Mouse (Mus musculus): ENCODE data around the gene Trf. TPM values are rescaled to one million over a fixed set of nuclear protein-coding genes. Genes with fewer than 3 reads are reported as not detected.

The Trf gene
- polyA plus RNA-seq (2015; fragmentation: Nextera tagmentation; extraction: Ambion mirVana): 161 and 437 TPM in 2 replicates

DNA sequence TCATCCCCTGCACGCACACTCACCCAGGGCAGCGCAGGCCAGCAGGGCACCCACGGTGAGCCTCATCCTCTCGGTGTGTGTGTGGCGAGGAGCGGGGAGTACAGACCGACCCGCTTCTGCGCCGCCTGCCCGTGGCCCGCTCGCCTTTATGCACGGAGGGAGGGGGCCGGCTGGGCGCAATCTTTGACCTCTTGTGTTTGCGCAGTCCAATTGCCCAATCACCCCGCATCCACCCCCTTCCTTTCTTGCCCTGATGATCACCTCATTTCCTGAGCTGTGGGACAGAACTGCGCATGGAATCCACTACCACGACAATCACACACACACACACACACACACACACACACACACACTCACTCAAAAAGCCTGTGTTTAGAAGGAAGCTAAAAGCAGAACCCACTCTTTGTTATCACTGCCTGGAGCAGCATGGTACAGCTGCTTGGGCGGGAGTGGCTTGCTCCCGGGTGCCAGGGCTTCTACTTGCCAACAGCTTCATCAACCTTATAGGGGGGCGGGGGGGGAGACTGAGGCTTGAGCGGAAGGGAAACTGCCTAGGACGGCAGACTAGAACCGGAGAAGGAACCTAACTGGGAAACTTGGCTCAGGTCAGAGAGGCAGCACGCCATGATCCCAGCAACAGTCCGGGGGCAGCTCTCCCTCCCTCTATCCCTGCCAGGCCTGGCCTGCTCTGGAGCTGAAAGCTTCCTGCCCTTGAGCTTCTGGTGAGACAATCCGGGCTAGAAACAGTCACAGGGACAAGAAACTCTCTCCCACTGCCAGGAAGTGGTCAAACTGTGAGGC is at the start of gene Trf, which contains the start of gene Gm20425:
Gene Trf (minus strand): TSS at position 294 of the 801 bp plus-strand sequence.
Gene Gm20425 (minus strand): TSS at position 157 of the 801 bp plus-strand sequence.
- peak within 1 kb of the TSS; percentile 49 for H3K4me2 ChIP-seq (ENCODE audit: low read depth, low read length)
- H3K36me3 ChIP-seq (ENCODE audit: control insufficient read depth, insufficient read depth, low read length): no peaks in the 10 kb centered on the region
- peaks cover 17% of the 10 kb centered on the region for H3K4me1 ChIP-seq (replicated peaks; ENCODE audit: control insufficient read depth, insufficient read depth, low read length)
- peak; percentile 68 for ATAC-seq (ENCODE audit: low read depth)
- H3K27me3 ChIP-seq (ENCODE audit: control insufficient read depth, insufficient read depth, low read depth, low read length): no peaks in the 10 kb centered on the region
- H3K27ac ChIP-seq (ENCODE audit: low read length): peak within 1 kb of the TSS; percentile 86
- peak within 1 kb of the TSS; percentile 60 for H3K9ac ChIP-seq (ENCODE audit: low read length)
- peak within 1 kb of the TSS; percentile 23 for H3K4me3 ChIP-seq (ENCODE audit: low read length)
- no peaks in the 10 kb centered on the region for H3K9me3 ChIP-seq (ENCODE audit: control insufficient read depth, low read length)
- WGBS: 29% methylated on average over 29 of the region's 29 CpGs

DNA sequence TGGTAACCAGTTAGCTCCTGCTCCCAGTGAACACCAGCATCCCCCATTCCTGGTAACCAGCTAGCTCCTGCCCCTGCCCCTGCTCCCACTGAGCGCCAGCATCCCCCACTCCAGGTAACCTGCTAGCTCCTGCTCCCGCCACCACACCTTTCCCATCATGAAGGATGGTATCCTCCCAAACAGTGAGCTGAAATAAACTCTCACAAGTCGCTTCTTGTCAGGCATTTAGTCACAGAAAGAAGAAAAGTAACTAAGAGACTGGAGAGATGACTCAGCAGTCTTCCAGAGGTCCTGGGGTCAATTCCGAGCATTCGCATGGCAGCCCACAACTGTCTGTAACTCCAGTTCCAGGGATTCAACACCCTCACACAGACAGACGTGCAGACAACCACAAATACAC is 46.6 kb upstream of the Trf start:
- ATAC-seq (ENCODE audit: low read depth): no peak
- H3K4me1 ChIP-seq (replicated peaks; ENCODE audit: control insufficient read depth, insufficient read depth, low read length): no peaks in the 10 kb centered on the region
- H3K27me3 ChIP-seq (ENCODE audit: control insufficient read depth, insufficient read depth, low read depth, low read length): no peaks in the 10 kb centered on the region
- H3K4me2 ChIP-seq (ENCODE audit: low read depth, low read length): no peak overlapping the region
- no peak overlapping the region for H3K4me3 ChIP-seq (ENCODE audit: low read length)
- no peaks in the 10 kb centered on the region for H3K36me3 ChIP-seq (ENCODE audit: control insufficient read depth, insufficient read depth, low read length)
- H3K9me3 ChIP-seq (ENCODE audit: control insufficient read depth, low read length): no peaks in the 10 kb centered on the region
- H3K27ac ChIP-seq (ENCODE audit: low read length): no peak overlapping the region
- 77% methylated on average over 6 of the region's 6 CpGs for WGBS
- no peak overlapping the region for H3K9ac ChIP-seq (ENCODE audit: low read length)

DNA sequence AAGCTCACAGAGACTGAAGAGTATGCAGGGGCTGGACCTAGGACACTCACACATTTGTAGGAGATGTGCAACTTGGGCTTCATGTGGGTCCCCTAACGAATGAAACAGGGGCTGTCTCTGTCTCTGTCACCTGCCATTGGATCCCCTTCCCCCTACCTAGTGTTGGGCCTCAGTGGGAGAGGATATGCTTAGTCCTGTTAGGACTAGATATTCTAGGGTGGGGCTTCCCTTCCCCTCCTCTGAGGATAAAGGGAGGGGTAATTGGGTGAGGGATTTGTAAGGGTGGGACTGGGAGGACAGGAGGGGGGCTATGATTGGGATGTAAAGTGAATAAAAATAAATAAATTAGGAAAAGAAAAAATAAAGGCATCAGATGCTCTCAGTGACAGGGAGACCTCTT is 45.4 kb upstream of the Trf start:
- H3K4me2 ChIP-seq (ENCODE audit: low read depth, low read length): no peak overlapping the region
- no peak overlapping the region for H3K27ac ChIP-seq (ENCODE audit: low read length)
- 67% methylated on average over 1 of the region's 1 CpGs for WGBS
- H3K27me3 ChIP-seq (ENCODE audit: control insufficient read depth, insufficient read depth, low read depth, low read length): no peaks in the 10 kb centered on the region
- H3K36me3 ChIP-seq (ENCODE audit: control insufficient read depth, insufficient read depth, low read length): no peaks in the 10 kb centered on the region
- H3K4me1 ChIP-seq (replicated peaks; ENCODE audit: control insufficient read depth, insufficient read depth, low read length): no peaks in the 10 kb centered on the region
- H3K9me3 ChIP-seq (ENCODE audit: control insufficient read depth, low read length): no peaks in the 10 kb centered on the region
- ATAC-seq (ENCODE audit: low read depth): no peak
- H3K4me3 ChIP-seq (ENCODE audit: low read length): no peak overlapping the region
- H3K9ac ChIP-seq (ENCODE audit: low read length): no peak overlapping the region

DNA sequence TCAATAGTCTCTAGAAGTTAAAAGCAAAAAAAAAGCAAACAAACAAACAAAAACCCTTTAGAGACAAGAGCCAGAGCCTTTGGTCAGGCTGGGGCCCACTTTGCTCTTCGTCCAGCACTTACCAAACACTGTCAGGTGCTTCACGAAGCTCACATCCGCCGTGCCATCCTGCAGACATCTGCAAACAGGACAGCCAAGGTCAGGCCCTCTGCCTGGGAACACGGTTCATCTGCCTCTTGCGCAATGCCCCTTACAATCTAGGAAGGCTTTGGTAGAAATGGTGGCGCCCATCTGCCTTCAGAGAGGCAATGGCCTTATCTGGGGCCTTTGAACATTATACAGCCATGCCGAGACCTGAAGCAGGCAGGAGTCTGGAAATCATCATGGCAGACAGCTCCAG is 44.6 kb upstream of the Trf start:
- no peak for ATAC-seq (ENCODE audit: low read depth)
- Histone ChIP-seq H3K9me3 (ENCODE audit: control insufficient read depth, low read length) (no peaks in the 10 kb centered on the region), H3K4me1 (replicated peaks; ENCODE audit: control insufficient read depth, insufficient read depth, low read length) (no peaks in the 10 kb centered on the region), H3K36me3 (ENCODE audit: control insufficient read depth, insufficient read depth, low read length) (no peaks in the 10 kb centered on the region), H3K9ac (ENCODE audit: low read length) (no peak overlapping the region), H3K27ac (ENCODE audit: low read length) (no peak overlapping the region), H3K4me3 (ENCODE audit: low read length) (no peak overlapping the region), H3K27me3 (ENCODE audit: control insufficient read depth, insufficient read depth, low read depth, low read length) (no peaks in the 10 kb centered on the region), H3K4me2 (ENCODE audit: low read depth, low read length) (no peak overlapping the region)
- 68% methylated on average over 8 of the region's 8 CpGs for WGBS

DNA sequence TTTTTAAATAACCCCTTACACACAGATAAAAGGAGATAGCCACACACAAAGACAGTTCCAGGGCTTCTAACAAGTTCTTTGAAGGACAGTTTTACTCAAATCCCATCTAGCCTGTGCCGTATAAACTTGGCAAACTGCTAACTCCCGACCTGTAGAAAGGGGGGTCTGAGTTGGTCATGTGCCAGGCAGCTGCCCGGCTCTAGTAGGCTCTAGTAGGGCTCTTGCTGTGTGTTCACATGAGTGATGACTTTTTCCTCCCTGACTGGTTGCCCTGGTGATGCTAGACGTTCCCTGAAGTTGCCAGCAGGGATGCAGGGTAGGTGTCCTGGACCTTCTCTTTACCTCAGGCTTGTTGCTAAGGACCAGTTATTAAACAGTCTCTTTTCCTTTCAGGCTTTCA is 40.9 kb upstream of the Trf start:
- no peak overlapping the region for H3K4me2 ChIP-seq (ENCODE audit: low read depth, low read length)
- H3K4me3 ChIP-seq (ENCODE audit: low read length): no peak overlapping the region
- no peak overlapping the region for H3K27ac ChIP-seq (ENCODE audit: low read length)
- H3K36me3 ChIP-seq (ENCODE audit: control insufficient read depth, insufficient read depth, low read length): no peaks in the 10 kb centered on the region
- no peaks in the 10 kb centered on the region for H3K27me3 ChIP-seq (ENCODE audit: control insufficient read depth, insufficient read depth, low read depth, low read length)
- no peaks in the 10 kb centered on the region for H3K4me1 ChIP-seq (replicated peaks; ENCODE audit: control insufficient read depth, insufficient read depth, low read length)
- ATAC-seq (ENCODE audit: low read depth): no peak
- no peak overlapping the region for H3K9ac ChIP-seq (ENCODE audit: low read length)
- H3K9me3 ChIP-seq (ENCODE audit: control insufficient read depth, low read length): no peaks in the 10 kb centered on the region
- WGBS: 5% methylated on average over 4 of the region's 4 CpGs

DNA sequence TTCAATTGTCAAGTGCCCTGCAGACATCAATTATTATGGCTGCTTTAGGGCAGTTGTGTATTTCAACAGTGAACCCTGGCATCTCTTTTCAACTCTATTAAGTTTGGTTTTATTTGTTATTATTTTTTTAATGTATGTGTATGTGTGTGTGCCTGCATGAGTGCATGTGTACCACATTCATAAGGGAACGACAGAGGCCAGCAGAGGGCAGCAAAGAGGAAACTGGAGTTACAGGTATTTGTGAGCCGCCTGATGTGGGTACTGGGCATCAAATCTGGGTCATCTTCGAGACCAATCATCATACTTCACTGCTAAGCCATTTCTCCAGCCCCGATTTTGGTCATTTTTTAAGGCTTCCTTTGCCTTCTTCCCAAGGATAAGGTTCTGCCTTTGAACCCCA is 35.5 kb upstream of the Trf start:
- Histone ChIP-seq H3K4me3 (ENCODE audit: low read length) (no peak overlapping the region), H3K27ac (ENCODE audit: low read length) (no peak overlapping the region), H3K36me3 (ENCODE audit: control insufficient read depth, insufficient read depth, low read length) (no peaks in the 10 kb centered on the region), H3K9ac (ENCODE audit: low read length) (no peak overlapping the region), H3K9me3 (ENCODE audit: control insufficient read depth, low read length) (no peaks in the 10 kb centered on the region), H3K27me3 (ENCODE audit: control insufficient read depth, insufficient read depth, low read depth, low read length) (no peaks in the 10 kb centered on the region), H3K4me2 (ENCODE audit: low read depth, low read length) (no peak overlapping the region), H3K4me1 (replicated peaks; ENCODE audit: control insufficient read depth, insufficient read depth, low read length) (no peaks in the 10 kb centered on the region)
- WGBS: 85% methylated on average over 4 of the region's 4 CpGs
- ATAC-seq (ENCODE audit: low read depth): no peak

DNA sequence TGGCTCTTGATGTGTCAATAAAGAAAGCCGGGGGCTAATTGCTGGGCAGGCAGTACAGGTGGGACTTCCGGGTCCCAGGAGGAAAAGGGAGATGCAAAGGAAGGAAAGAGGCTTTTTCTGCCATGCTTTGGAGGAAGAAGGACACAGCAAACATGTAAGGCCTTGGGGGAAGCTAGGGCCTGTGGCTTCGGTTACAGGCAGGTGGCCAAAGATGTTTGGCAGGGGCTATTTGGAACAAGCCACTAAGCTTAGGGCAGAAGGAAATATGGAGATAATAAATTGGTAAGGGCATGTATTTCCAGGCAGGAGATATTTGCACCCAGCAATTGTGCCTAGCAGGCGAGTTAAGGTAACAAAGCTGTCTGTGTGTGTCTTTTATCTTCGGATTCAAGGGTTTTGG is 22.7 kb upstream of the Trf start:
- no peak for ATAC-seq (ENCODE audit: low read depth)
- WGBS: 69% methylated on average over 5 of the region's 5 CpGs

DNA sequence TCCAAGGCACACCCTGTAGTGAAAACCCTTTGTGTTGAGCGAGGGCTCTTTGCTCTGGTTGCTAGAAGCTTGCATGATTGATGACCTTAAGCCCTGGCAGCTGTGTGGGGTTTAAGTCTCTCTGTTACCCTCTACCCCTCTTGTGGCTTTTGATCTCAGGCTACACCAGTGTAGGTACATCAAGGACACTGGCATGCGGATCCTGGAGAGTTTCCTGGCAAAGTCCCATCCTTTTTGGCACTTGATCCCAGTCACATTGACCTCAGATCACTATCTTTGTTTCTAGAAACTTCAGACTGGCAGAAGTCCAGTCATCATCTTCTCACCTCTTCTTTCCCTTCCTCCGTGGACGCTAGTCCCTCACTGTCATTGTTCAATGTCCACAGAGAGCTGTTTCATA is 18.4 kb upstream of the Trf start:
- Histone ChIP-seq H3K27ac (ENCODE audit: low read length) (no peak overlapping the region), H3K9me3 (ENCODE audit: control insufficient read depth, low read length) (no peaks in the 10 kb centered on the region; the same call in 1 of the 2 replicates), H3K9ac (ENCODE audit: low read length) (no peak overlapping the region), H3K4me1 (replicated peaks; ENCODE audit: control insufficient read depth, insufficient read depth, low read length) (no peaks in the 10 kb centered on the region), H3K36me3 (ENCODE audit: control insufficient read depth, insufficient read depth, low read length) (no peaks in the 10 kb centered on the region), H3K4me2 (ENCODE audit: low read depth, low read length) (no peak overlapping the region), H3K4me3 (ENCODE audit: low read length) (no peak overlapping the region), H3K27me3 (ENCODE audit: control insufficient read depth, insufficient read depth, low read depth, low read length) (no peaks in the 10 kb centered on the region)
- ATAC-seq (ENCODE audit: low read depth): no peak
- 17% methylated on average over 4 of the region's 4 CpGs for WGBS

More for the DNA sequence above, 22.7 kb upstream of the Trf start:
- no peak overlapping the region for H3K4me3 ChIP-seq (ENCODE audit: low read length)
- H3K9ac ChIP-seq (ENCODE audit: low read length): no peak overlapping the region
- H3K27me3 ChIP-seq (ENCODE audit: control insufficient read depth, insufficient read depth, low read depth, low read length): no peaks in the 10 kb centered on the region
- no peaks in the 10 kb centered on the region for H3K4me1 ChIP-seq (replicated peaks; ENCODE audit: control insufficient read depth, insufficient read depth, low read length)
- no peak overlapping the region for H3K4me2 ChIP-seq (ENCODE audit: low read depth, low read length)
- H3K9me3 ChIP-seq (ENCODE audit: control insufficient read depth, low read length): no peaks in the 10 kb centered on the region; the same call in 1 of the 2 replicates
- no peaks in the 10 kb centered on the region for H3K36me3 ChIP-seq (ENCODE audit: control insufficient read depth, insufficient read depth, low read length)
- no peak overlapping the region for H3K27ac ChIP-seq (ENCODE audit: low read length)

DNA sequence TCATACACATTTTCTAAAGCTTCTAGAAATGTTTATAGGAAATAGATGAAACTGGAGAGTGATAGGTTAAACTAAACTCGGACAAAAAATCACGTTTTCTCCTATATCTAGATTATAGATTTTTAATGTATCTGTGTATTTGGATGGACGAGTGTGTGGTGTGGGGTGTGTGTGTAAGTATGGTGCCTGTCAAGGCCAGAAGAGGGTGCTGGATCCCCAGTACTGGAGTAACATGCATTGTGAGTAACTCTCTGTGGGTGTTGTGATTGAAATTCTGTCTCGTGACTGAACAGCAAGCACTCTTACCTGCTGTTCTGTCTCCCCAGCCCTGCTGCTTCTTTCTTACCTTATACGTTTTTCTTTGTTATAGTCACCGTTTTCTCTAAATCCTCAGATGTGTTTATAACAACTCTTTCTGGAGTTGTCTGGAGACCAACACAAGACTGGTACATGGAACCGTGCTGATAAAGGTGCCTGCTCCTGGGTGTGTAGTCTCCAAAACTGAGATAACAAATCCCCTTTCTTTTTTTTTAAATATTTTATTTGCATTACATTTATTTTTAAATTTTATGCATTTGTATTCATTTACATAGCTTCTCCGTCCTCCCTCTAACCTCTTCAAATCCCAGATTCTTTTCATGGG is 16.4 kb upstream of the Trf start:
- Histone ChIP-seq H3K4me2 (ENCODE audit: low read depth, low read length) (no peak overlapping the region), H3K36me3 (ENCODE audit: control insufficient read depth, insufficient read depth, low read length) (no peaks in the 10 kb centered on the region), H3K9me3 (ENCODE audit: control insufficient read depth, low read length) (no peaks in the 10 kb centered on the region), H3K9ac (ENCODE audit: low read length) (no peak overlapping the region), H3K27me3 (ENCODE audit: control insufficient read depth, insufficient read depth, low read depth, low read length) (no peaks in the 10 kb centered on the region), H3K27ac (ENCODE audit: low read length) (no peak overlapping the region), H3K4me1 (replicated peaks; ENCODE audit: control insufficient read depth, insufficient read depth, low read length) (no peaks in the 10 kb centered on the region), H3K4me3 (ENCODE audit: low read length) (no peak overlapping the region)
- ATAC-seq (ENCODE audit: low read depth): no peak
- 76% methylated on average over 8 of the region's 8 CpGs for WGBS
